Mouse (Mus musculus): Measurements from ENCODE around the gene Creb3.

The Creb3 gene

GRCm38 (mm10) chr4:43558028-43558630, 4.0 kb upstream of the Creb3 start:
- DNase-seq (ENCODE audit: low spot score), result no peak

- DNase-seq (ENCODE audit: low spot score), result peak; percentile 69
Observed at GRCm38 (mm10) chr4:43558631-43559356, 3.3 kb upstream of the Creb3 start.

DNA sequence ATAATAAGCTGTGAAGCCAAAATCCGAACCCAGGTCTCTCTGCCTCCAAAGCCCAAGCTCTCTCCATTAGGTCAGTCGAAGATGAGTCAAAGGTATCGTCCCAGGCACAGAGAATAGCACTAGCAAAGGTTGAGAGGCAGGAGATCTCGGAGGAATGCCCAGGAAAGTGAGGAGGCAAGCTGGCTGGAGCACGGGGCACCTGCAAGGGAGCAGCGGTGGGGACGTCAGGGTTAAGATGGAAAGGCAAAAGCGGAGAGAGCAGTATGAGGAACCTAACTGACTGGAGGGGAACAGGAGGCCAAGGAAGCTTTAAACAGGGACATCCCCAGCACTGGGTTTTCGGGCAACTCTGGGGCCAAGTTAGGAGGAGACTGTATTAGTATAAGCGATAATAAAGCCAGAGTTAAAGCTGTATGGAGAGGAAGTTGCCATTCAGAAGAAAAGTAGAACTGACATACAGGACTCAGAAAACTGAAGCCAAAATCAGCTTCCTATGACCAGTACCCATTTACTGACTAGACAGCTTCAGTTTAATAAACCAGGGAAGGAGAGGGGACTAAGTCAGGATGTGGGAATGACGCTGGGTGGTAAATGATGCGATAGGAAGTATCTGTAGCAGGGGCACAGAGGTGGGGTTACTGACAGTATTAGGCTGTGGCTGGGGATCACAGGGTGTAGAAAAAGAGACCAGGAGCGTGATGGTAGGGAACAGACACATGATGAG, 2.5 kb upstream of the Creb3 start:
- DNase-seq (ENCODE audit: low spot score), result no peak

GRCm38 (mm10) chr4:43560243-43560611, 1.9 kb upstream of the Creb3 start:
- DNase-seq (ENCODE audit: low spot score), result no peak

DNA sequence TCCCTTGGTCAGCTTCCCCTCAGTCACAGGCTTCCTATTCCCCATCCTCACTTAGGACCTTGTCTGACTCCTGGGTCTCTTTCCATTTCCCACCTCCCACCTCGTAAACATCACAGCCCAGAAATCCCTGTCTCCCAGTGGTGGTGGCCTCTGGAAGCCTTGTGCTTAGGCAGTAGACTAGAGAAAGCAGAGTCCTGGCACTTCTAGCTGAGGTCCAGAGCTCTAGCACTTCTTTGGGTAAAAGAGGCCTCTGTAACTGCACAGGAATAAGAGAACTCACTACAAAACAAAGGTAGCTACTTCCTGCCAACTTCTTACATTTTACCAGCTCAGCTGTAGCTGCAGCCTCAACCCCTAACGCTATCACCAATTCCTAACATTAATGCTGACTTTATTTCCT, 1.2 kb upstream of the Creb3 start:
- DNase-seq (ENCODE audit: low spot score), result no peak

DNA sequence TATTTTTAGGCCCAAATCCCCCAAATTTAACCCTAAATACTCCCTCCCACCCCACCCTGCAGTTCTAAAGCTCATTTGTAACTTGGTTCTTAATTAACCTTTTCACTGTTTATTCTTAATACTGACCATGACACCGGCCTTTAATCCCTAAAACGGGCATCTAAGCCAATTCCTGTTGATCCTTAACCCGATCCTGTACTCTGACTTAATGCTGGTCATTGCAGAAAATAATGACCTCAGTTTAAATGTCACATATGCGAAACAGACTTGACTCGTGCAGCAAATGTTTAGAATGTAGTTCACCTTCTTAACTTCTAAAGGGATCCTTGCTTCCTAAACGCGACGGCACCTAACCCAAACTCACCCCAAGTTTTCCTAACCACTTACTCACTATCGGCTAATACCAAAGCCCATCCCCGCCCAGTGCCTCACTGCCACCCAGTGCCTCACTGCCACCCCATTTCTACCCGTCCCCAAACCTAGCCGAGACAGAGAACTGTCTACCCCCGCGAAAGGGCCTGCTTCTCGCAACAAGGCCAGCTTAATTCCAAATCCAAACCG, 616 bp upstream of the Creb3 start:
- no peak for DNase-seq (ENCODE audit: low spot score)

GRCm38 (mm10) chr4:43562769-43563600, 853 bp downstream of the Creb3 start:
- DNase-seq (ENCODE audit: low spot score), result no peak

- no peak for DNase-seq (ENCODE audit: low spot score)
Observed at GRCm38 (mm10) chr4:43563601-43563875, 1.4 kb downstream of the Creb3 start.

- no peak for DNase-seq (ENCODE audit: low spot score)
Observed at GRCm38 (mm10) chr4:43564231-43564630, 2.1 kb downstream of the Creb3 start.

GRCm38 (mm10) chr4:43567140-43567539, 5.0 kb downstream of the Creb3 start:
- no peak for DNase-seq (ENCODE audit: low spot score)

- DNase-seq (ENCODE audit: low spot score), result no peak
Observed at GRCm38 (mm10) chr4:43571395-43572045, 9.4 kb downstream of the Creb3 start.

DNA sequence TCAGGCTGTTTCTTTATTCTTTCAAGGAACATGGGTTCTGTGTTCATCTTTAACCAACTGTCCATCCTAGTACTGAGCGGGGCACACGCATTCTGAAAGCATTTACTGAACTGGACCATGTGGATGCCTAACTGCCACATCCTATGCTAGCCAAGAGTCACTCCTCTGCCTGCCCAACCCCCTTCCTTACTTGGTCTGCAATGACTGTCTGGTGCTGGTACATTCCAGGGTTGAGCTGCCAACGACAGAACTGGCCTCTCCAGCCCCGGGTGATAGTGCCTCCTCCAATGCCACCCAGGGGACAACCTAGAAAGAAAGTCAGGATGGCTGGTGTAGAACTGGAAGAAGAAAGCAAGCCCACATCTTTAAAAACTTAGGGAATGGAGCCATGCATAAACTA, 11.4 kb downstream of the Creb3 start:
- DNase-seq (ENCODE audit: low spot score), result no peak

GRCm38 (mm10) chr4:43575356-43575755, 13.2 kb downstream of the Creb3 start:
- no peak for DNase-seq (ENCODE audit: low spot score)

GRCm38 (mm10) chr4:43577237-43577881, 15.2 kb downstream of the Creb3 start:
- DNase-seq (ENCODE audit: low spot score), result no peak

GRCm38 (mm10) chr4:43578376-43579204, 16.5 kb downstream of the Creb3 start, which contains the start of the genes Rgp1 and Gba2:
Gene Rgp1 (plus strand): TSS chr4:43578715.
Gene Gba2 (minus strand): TSS chr4:43578873.
- DNase-seq (ENCODE audit: low spot score), result peak; percentile 89

DNA sequence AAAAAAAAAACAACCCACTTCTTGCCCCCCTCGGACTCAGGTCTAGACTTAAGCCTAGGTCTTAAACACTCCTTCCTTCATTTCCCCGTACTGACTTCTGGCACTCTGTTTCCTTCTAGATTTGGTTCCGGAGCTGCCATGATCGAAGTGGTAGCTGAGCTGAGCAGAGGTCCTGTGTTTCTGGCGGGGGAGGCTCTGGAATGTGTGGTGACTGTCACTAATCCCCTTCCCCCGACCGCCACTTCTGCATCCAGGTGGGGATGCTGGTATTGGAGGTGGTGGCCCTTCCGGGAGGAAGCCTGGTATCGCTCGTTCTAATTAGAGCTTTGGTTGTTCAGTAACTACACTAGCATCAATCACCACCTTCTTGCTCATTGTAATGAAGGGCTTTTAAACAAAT, 17.1 kb downstream of the Creb3 start:
- no peak for DNase-seq (ENCODE audit: low spot score)

- DNase-seq (ENCODE audit: low spot score), result no peak
Observed at GRCm38 (mm10) chr4:43579731-43580130, 17.6 kb downstream of the Creb3 start.

DNA sequence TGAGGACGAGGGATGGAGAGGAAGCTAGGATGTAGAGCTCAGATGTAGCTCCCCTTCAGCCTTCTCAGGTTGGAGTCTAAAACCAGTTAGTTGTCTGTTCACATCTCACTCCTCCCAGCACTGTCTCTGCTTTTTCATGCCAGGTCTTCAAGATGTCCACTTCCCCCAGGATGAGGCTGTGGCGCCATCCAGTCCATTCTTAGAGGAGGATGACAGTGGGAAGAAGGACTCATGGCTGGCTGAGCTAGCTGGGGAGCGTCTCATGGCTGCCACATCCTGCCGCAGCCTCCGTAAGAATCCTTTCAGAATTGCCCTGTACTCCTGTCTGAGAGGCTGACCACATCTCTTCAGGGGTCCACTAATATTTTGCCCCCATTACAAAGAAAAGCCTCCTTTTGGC, 18.6 kb downstream of the Creb3 start:
- DNase-seq (ENCODE audit: low spot score), result no peak

GRCm38 (mm10) chr4:43581381-43581780, 19.2 kb downstream of the Creb3 start:
- DNase-seq (ENCODE audit: low spot score), result no peak

DNA sequence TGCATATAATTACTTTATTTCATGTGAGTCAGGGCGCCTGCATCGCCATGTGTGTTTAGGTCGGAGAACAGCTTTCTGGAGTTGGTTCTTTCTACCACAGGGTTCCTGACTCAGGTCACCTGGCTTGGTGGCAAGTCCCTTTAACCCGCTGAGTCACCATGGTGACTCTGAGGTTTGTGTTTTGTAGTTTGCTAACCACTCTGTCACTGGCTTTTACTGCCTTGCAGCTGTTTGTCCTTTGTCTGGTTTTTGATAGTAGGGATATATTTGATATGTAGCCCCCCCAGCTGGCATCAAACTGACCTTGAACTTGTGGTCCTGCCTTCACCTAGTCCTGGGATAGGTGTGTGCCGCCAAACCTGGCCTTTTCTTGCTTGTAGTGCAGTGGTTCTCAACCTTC, 20.1 kb downstream of the Creb3 start:
- no peak for DNase-seq (ENCODE audit: low spot score)
